Mouse (Mus musculus): ENCODE results near the gene Zp3. TPM values are rescaled to one million over a fixed set of nuclear protein-coding genes. Genes with fewer than 3 reads are reported as not detected.
A peak's percentile ranks its signal among the peaks of the same experiment; 100 is the strongest.

Gene Zp3
- polyA plus RNA-seq, 1 experiment from 2014 or later, result 0.68 TPM

GRCm38 (mm10) chr5:135993381-135993965, 13.6 kb downstream of the Zp3 start:
- Histone ChIP-seq H3K27ac (ENCODE audit: low read length) (no peak overlapping the region), H3K27me3 (replicated peaks; ENCODE audit: control insufficient read depth, insufficient read depth, low read length) (no peaks in the 10 kb centered on the region), H3K9me3 (ENCODE audit: control insufficient read depth, low read length) (no peaks in the 10 kb centered on the region), H3K4me2 (ENCODE audit: low read depth, low read length) (no peak overlapping the region), H3K4me3 (ENCODE audit: low read length) (no peak overlapping the region), H3K36me3 (ENCODE audit: control insufficient read depth, insufficient read depth, low read length) (0 out of 2 replicates have a peak, but pooled peaks cover 5% of the 10 kb centered on the region), H3K9ac (ENCODE audit: low read depth, low read length) (no peak overlapping the region), H3K4me1 (ENCODE audit: control insufficient read depth, insufficient read depth, low read length) (peaks cover 6% of the 10 kb centered on the region)
- no peak for ATAC-seq
- WGBS, result 62% methylated on average over 5 of the region's 5 CpGs

DNA sequence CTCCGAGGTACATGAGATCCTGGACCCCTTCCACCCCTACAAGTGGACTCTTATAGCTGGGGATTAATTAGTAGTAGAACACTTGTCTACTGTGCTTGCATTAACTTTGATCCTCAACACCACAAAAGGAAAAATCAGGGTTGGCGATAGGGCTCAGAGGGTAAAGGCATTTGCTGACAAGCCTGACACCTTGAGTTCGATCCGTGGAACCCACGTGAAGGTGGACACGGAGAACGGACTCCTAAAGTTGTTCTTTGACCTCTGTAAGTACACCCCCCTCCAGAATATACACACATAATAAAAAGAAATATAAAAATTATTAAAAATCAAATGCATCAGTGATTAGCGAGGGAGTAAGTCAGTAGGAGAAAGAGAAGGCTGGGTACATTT, 14.4 kb downstream of the Zp3 start:
- no peaks in the 10 kb centered on the region for H3K27me3 ChIP-seq (replicated peaks; ENCODE audit: control insufficient read depth, insufficient read depth, low read length)
- no peaks in the 10 kb centered on the region for H3K9me3 ChIP-seq (ENCODE audit: control insufficient read depth, low read length)
- no peak overlapping the region for H3K27ac ChIP-seq (ENCODE audit: low read length)
- peak; percentile 1; the same call in 1 of the 2 replicates for ATAC-seq
- H3K4me3 ChIP-seq (ENCODE audit: low read length), result peak overlapping the region; percentile 92
- no peak overlapping the region for H3K4me2 ChIP-seq (ENCODE audit: low read depth, low read length)
- WGBS, result 62% methylated on average over 8 of the region's 8 CpGs
- no peak overlapping the region for H3K9ac ChIP-seq (ENCODE audit: low read depth, low read length)
- H3K36me3 ChIP-seq (ENCODE audit: control insufficient read depth, insufficient read depth, low read length), result 0 out of 2 replicates have a peak, but pooled peaks cover 5% of the 10 kb centered on the region
- H3K4me1 ChIP-seq (ENCODE audit: control insufficient read depth, insufficient read depth, low read length), result peaks cover 6% of the 10 kb centered on the region

- Histone ChIP-seq H3K4me1 (ENCODE audit: control insufficient read depth, insufficient read depth, low read length) (peaks cover 6% of the 10 kb centered on the region), H3K9me3 (ENCODE audit: control insufficient read depth, low read length) (no peaks in the 10 kb centered on the region), H3K4me2 (ENCODE audit: low read depth, low read length) (peak within 1 kb of the TSS; percentile 91), H3K9ac (ENCODE audit: low read depth, low read length) (peak within 1 kb of the TSS; percentile 89), H3K27ac (ENCODE audit: low read length) (peak within 1 kb of the TSS; percentile 85), H3K27me3 (replicated peaks; ENCODE audit: control insufficient read depth, insufficient read depth, low read length) (no peaks in the 10 kb centered on the region), H3K36me3 (ENCODE audit: control insufficient read depth, insufficient read depth, low read length) (0 out of 2 replicates have a peak, but pooled peaks cover 5% of the 10 kb centered on the region), H3K4me3 (ENCODE audit: low read length) (peak within 1 kb of the TSS; percentile 92)
- ATAC-seq, result peak; percentile 96
- under 1% methylated on average over 47 of the region's 47 CpGs for WGBS
Measured at GRCm38 (mm10) chr5:135994725-135995687, 15.1 kb downstream of the Zp3 start, which contains the start of gene Dtx2. Dtx2 (plus strand) TSS chr5:135994800.

- WGBS, result 81% methylated on average over 8 of the region's 8 CpGs
- Histone ChIP-seq H3K4me3 (ENCODE audit: low read length) (no peak overlapping the region), H3K27ac (ENCODE audit: low read length) (no peak overlapping the region), H3K4me2 (ENCODE audit: low read depth, low read length) (no peak overlapping the region), H3K27me3 (replicated peaks; ENCODE audit: control insufficient read depth, insufficient read depth, low read length) (no peaks in the 10 kb centered on the region), H3K4me1 (ENCODE audit: control insufficient read depth, insufficient read depth, low read length) (peaks cover 6% of the 10 kb centered on the region), H3K9ac (ENCODE audit: low read depth, low read length) (no peak overlapping the region), H3K36me3 (ENCODE audit: control insufficient read depth, insufficient read depth, low read length) (0 out of 2 replicates have a peak, but pooled peaks cover 5% of the 10 kb centered on the region), H3K9me3 (ENCODE audit: control insufficient read depth, low read length) (no peaks in the 10 kb centered on the region)
- ATAC-seq, result no peak
Measured at GRCm38 (mm10) chr5:135996162-135996561, 16.3 kb downstream of the Zp3 start.

- no peak overlapping the region for H3K9ac ChIP-seq (ENCODE audit: low read depth, low read length)
- ATAC-seq, result no peak
- no peak overlapping the region for H3K4me3 ChIP-seq (ENCODE audit: low read length)
- H3K4me2 ChIP-seq (ENCODE audit: low read depth, low read length), result no peak overlapping the region
- H3K9me3 ChIP-seq (ENCODE audit: control insufficient read depth, low read length), result no peaks in the 10 kb centered on the region
- H3K27ac ChIP-seq (ENCODE audit: low read length), result no peak overlapping the region
- H3K4me1 ChIP-seq (ENCODE audit: control insufficient read depth, insufficient read depth, low read length), result 0 out of 2 replicates have a peak, but pooled peaks cover 2% of the 10 kb centered on the region
- WGBS, result 92% methylated on average over 6 of the region's 6 CpGs
- H3K36me3 ChIP-seq (ENCODE audit: control insufficient read depth, insufficient read depth, low read length), result 0 out of 2 replicates have a peak, but pooled peaks cover 10% of the 10 kb centered on the region
- H3K27me3 ChIP-seq (replicated peaks; ENCODE audit: control insufficient read depth, insufficient read depth, low read length), result no peaks in the 10 kb centered on the region
Measured at GRCm38 (mm10) chr5:136001222-136001621, 21.3 kb downstream of the Zp3 start.

- no peak overlapping the region for H3K4me3 ChIP-seq (ENCODE audit: low read length)
- H3K27me3 ChIP-seq (replicated peaks; ENCODE audit: control insufficient read depth, insufficient read depth, low read length), result no peaks in the 10 kb centered on the region
- no peaks in the 10 kb centered on the region for H3K9me3 ChIP-seq (ENCODE audit: control insufficient read depth, low read length)
- 0 out of 2 replicates have a peak, but pooled peaks cover 10% of the 10 kb centered on the region for H3K36me3 ChIP-seq (ENCODE audit: control insufficient read depth, insufficient read depth, low read length)
- H3K9ac ChIP-seq (ENCODE audit: low read depth, low read length), result no peak overlapping the region
- no peak overlapping the region for H3K27ac ChIP-seq (ENCODE audit: low read length)
- H3K4me1 ChIP-seq (ENCODE audit: control insufficient read depth, insufficient read depth, low read length), result 0 out of 2 replicates have a peak, but pooled peaks cover 2% of the 10 kb centered on the region
- H3K4me2 ChIP-seq (ENCODE audit: low read depth, low read length), result no peak overlapping the region
- 54% methylated on average over 2 of the region's 2 CpGs for WGBS
- ATAC-seq, result no peak
Measured at GRCm38 (mm10) chr5:136002325-136002724, 22.4 kb downstream of the Zp3 start.

DNA sequence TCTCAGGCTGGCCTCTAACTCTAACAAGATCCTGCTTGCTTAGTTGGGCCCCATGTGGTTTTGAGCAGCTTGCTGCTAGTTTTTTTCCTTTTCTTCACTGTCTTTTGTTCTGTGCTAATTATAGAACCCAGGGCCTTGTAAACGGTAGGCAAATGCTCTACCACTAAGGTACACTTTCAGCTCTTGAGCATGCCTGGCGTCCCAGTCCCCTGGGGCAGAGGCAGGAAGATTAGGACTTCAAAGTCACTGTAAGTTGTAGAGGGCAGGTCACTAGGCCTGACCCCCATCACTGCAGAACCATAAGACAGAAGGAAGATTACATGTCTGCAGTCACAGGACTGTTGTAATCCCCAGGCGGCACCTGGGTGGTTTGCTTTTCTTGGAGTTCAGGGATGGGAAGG, 22.9 kb downstream of the Zp3 start:
- Histone ChIP-seq H3K27me3 (replicated peaks; ENCODE audit: control insufficient read depth, insufficient read depth, low read length) (no peaks in the 10 kb centered on the region), H3K27ac (ENCODE audit: low read length) (no peak overlapping the region), H3K4me1 (ENCODE audit: control insufficient read depth, insufficient read depth, low read length) (0 out of 2 replicates have a peak, but pooled peaks cover 2% of the 10 kb centered on the region), H3K36me3 (ENCODE audit: control insufficient read depth, insufficient read depth, low read length) (0 out of 2 replicates have a peak, but pooled peaks cover 10% of the 10 kb centered on the region), H3K9me3 (ENCODE audit: control insufficient read depth, low read length) (no peaks in the 10 kb centered on the region), H3K4me3 (ENCODE audit: low read length) (no peak overlapping the region), H3K9ac (ENCODE audit: low read depth, low read length) (no peak overlapping the region), H3K4me2 (ENCODE audit: low read depth, low read length) (no peak overlapping the region)
- ATAC-seq, result no peak
- WGBS, result 35% methylated on average over 3 of the region's 3 CpGs

DNA sequence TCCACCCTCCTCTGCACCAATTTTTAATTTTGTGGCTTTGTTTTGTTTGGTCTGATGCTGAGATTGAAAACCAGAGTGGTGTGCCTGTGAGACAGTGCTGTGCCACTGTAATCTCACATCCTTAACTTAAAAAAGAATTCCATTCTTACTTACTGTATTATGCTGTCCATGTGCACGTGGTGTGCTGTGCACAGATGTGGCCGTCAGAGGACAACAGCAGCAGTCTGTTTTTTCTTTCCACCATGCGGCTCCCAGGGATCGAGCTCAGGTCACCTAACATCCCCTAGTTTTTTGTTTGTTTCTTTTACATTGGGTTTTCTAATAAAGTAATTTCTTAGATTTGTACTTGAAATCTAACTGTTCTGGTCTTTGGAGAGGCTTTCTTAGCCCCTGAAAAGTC, 24.6 kb downstream of the Zp3 start:
- no peak overlapping the region for H3K4me2 ChIP-seq (ENCODE audit: low read depth, low read length)
- no peak overlapping the region for H3K4me3 ChIP-seq (ENCODE audit: low read length)
- no peak overlapping the region for H3K27ac ChIP-seq (ENCODE audit: low read length)
- 0 out of 2 replicates have a peak, but pooled peaks cover 6% of the 10 kb centered on the region for H3K36me3 ChIP-seq (ENCODE audit: control insufficient read depth, insufficient read depth, low read length)
- H3K9ac ChIP-seq (ENCODE audit: low read depth, low read length), result no peak overlapping the region
- ATAC-seq, result no peak
- 78% methylated on average over 4 of the region's 4 CpGs for WGBS
- H3K4me1 ChIP-seq (ENCODE audit: control insufficient read depth, insufficient read depth, low read length), result 0 out of 2 replicates have a peak, but pooled peaks cover 2% of the 10 kb centered on the region
- no peaks in the 10 kb centered on the region for H3K9me3 ChIP-seq (ENCODE audit: control insufficient read depth, low read length)
- no peaks in the 10 kb centered on the region for H3K27me3 ChIP-seq (replicated peaks; ENCODE audit: control insufficient read depth, insufficient read depth, low read length)

DNA sequence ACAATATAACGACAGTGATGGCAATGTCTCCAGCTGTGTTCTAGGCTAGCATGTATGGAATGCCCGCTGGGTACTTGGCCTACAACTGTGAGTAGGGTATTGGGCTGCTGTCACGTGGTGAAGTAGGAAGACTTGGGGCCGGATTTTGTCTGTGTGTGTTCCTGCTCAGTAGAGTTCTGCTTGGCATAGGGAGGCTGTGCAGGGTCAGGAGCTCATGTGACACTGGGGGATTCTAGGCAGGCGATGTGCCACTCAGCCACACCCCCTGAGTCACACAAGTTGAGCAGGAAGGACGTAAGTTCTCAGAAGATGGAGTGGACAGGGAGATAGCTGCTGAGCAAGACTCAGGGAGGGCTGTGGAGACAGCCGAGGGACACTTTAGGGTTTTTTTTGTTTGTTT, 27.8 kb downstream of the Zp3 start:
- 73% methylated on average over 7 of the region's 7 CpGs for WGBS
- H3K36me3 ChIP-seq (ENCODE audit: control insufficient read depth, insufficient read depth, low read length), result peaks cover 9% of the 10 kb centered on the region; the same call in 1 of the 2 replicates
- no peak for ATAC-seq

More for the DNA sequence above, 27.8 kb downstream of the Zp3 start:
- Histone ChIP-seq H3K4me1 (ENCODE audit: control insufficient read depth, insufficient read depth, low read length) (no peaks in the 10 kb centered on the region), H3K9me3 (ENCODE audit: control insufficient read depth, low read length) (no peaks in the 10 kb centered on the region), H3K4me2 (ENCODE audit: low read depth, low read length) (no peak overlapping the region), H3K27ac (ENCODE audit: low read length) (no peak overlapping the region), H3K9ac (ENCODE audit: low read depth, low read length) (no peak overlapping the region), H3K4me3 (ENCODE audit: low read length) (no peak overlapping the region), H3K27me3 (replicated peaks; ENCODE audit: control insufficient read depth, insufficient read depth, low read length) (no peaks in the 10 kb centered on the region)

Data from intestine, embryonic 16.5 days (tissue).